Mouse (Mus musculus) CD4-positive, CD25-positive, alpha-beta regulatory T cell, adult 2 months (primary cell): ENCODE data around the gene Gtsf1l.

Source experiments
- DNase-seq: peaks from one replicate; pipeline ENCODE4 v3.0.0-alpha.2; 2012; ENCODE audit warnings: low read depth, low spot score

Gene Gtsf1l

DNA sequence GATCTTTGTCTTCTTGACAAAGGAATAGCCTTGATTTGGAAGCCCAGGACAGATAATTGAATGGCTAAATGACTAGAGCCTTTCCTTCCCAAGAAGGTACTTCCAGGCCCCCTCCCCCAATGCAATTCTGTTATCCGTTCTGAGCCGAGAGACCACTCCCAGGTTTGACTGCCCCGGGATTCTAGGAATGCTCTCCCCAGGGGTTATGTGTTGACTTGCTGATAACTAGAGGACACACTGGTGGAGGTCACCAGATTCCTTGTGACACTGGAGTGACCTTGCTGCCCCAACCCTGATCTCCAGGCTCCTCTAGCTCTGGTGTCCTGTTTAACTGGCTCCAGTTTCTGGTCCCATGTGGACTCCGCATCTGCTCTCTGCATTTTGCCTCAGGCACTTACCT lies 35.6 kb downstream of the Gtsf1l start:
- DNase-seq, result no peak

DNA sequence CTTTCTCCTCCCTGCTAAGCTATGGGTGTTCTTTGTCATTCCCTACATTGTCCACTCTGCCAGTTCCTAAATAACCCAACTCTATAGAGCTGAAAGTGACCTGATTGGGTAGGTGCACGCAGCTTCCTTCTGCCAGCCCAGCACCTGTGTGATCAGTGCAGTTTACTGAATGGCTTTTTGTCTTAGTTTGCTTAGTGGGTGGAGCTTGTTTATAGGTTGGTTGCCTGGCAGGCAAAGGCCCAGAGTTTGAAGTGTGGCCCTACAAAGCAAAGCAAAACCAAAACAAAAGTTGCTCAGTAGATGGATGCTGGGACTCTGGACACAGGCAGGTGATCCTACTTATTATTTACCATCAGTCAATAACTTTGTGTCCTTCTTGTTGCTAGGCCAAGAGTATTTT lies 36.0 kb downstream of the Gtsf1l start:
- DNase-seq, result no peak

DNA sequence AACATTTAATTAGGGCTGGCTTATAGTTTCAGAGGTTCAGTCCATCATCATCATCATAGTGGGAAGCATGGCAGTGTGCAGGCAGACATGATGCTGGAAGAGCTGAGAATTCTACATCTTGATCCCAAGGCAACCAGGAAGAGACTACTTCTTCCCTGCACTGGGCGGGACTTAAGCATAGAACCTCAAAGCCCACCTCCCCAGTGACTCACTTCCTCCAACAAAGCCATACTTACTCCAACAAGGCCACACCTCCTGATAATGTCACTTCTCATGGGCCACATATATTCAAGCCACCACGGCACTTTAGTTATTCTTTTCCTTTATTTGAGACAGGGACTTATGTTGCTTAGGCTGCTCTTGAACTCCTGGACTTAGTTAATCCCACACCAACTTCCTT lies 38.5 kb downstream of the Gtsf1l start:
- no peak for DNase-seq

DNA sequence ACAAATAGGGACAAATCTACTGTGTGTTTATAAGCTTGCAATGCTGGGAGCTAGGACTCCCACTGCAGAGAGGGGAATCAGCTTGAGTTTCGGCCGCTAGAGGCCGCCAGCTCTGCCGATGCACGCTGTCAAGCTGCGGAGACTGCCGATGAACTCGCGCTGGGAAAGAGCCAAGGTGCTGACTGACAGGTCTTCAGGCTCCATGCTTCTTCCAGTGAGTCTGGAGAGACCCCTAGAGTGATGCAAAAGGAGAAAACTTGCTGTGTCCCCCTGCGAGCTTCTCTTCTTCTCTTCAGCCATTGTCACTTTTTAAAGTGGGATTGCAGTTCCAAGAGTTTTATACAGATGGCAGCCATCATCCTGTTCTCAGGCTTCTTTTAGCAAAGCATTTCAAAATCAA lies 39.5 kb downstream of the Gtsf1l start:
- peak; percentile 80 for DNase-seq

DNA sequence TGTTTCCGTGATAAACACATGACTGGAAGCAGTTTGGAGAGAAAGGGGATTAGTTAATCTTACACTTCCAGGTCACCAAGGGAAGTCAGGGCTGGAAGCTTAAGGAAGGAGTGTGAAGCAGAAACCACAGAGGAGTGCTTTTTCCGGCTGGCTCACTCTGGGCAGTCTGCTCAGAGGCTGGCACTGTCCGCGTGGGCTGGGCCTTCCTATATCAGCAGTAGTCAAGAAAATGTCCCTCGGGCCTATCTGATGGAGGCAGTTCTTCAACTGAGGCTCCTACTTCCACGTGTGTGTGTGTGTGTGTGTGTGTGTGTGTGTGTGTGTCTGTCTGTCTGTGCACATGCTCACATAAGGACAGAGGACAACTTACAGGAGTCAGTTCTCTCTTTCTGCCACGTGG lies 47.7 kb downstream of the Gtsf1l start:
- DNase-seq, result no peak
